Mouse (Mus musculus) ES-Bruce4 (cell line): Measurements from ENCODE around the gene Gm21954.

Experiments used
- CTCF ChIP-seq: IDR thresholded peaks from one replicate; pipeline ENCODE4 v1.8.1; 2011; ENCODE audit warnings: low read depth, low read length
- EP300 ChIP-seq: IDR thresholded peaks from 2 replicates; pipeline ENCODE4 v1.6.1; 2011; ENCODE audit warnings: low read depth, low read length; ENCODE audit not compliant: insufficient read depth

- TF ChIP-seq EP300 (no peak), CTCF (no peak)
Measured at GRCm38 (mm10) chr3:55462904-55463668, 8.9 kb downstream of the Gm21954 start.
